Mouse (Mus musculus): Measurements from ENCODE around the gene Ap4b1. TPM values are rescaled to one million over a fixed set of nuclear protein-coding genes. Genes with fewer than 3 reads are reported as not detected.

Gene Ap4b1
- total and polyA plus RNA-seq, 3 experiments, result 3.4 to 24.1 (median 13.5) TPM

DNA sequence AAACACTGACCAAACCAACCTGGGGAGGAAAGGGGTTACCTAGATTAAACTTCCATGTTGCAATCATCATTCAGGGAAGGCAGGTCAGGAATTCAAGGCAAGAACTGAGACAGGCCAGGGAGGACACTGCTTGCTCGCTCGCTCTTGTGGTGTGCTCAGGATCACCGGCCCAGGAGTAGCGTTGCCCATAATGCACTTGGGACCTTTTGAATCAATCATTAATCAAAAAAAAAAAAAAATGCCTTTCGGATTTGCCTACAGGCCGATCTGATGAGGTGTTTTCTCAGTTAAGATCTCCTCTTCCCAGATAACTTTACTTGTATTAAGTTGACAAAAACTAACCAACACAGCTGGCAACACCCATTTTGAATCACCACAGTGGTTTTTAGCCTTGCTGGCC lies 54.9 kb downstream of the Ap4b1 start:
- Histone ChIP-seq H3K4me1 (ENCODE audit: insufficient read depth, low read depth, low read length) (no peaks in the 10 kb centered on the region), H3K4me3 (ENCODE audit: low read depth, low read length) (no peak overlapping the region), H3K27me3 (ENCODE audit: insufficient read depth, low read length) (peaks cover 32% of the 10 kb centered on the region), H3K9me3 (replicated peaks) (no peaks in the 10 kb centered on the region), H3K36me3 (replicated peaks) (no peaks in the 10 kb centered on the region)
- DNase-seq (ENCODE audit: low spot score) (no peak), ATAC-seq (ENCODE audit: extremely low read depth, insufficient number of reproducible peaks, low FRiP score, poor library complexity, severe bottlenecking) (no peak)
- TF ChIP-seq POLR2AphosphoS5 (IDR thresholded peaks at IDR 0.05; ENCODE audit: insufficient replicate concordance, low read depth, low read length), result no peak
- no peak for TF ChIP-seq CTCF (IDR thresholded peaks at IDR 0.05; ENCODE audit: low read depth, low read length)
- no peak for TF ChIP-seq TAL1 (conservative IDR thresholded peaks at IDR 0.05; ENCODE audit: low read depth, low read length)
- TF ChIP-seq GATA1 (IDR thresholded peaks at IDR 0.05; ENCODE audit: borderline replicate concordance, low read length), result no peak
- TF ChIP-seq GATA2 (IDR thresholded peaks at IDR 0.05; ENCODE audit: borderline replicate concordance, low read depth, low read length), result no peak

DNA sequence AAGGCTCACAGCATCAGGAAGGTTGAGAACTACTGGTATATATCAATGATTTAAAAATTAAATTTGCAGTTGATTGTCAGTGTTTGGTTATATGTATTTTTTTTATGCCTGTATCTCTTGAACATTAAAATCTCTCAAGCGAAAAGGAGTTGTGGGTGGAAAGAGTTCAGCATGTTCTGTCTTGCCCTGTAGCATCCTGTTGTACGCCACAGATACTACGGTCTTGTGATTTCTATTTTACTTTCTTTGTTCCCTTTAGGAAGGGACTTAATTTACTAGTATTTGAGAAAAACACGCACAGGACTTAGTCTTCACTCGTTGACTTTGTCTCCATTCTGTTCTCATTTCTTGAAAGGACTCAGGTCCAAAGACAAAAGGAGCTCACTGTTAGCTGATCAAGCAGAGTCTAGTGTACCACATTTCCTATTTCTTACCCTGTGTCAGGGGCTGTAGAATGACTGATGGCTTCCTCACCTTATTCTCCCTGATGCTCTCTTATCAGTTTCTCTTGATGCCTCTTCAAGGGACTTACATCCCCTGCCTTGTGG lies 58.2 kb downstream of the Ap4b1 start:
- no peak for DNase-seq (ENCODE audit: low spot score)
- Histone ChIP-seq H3K4me3 (ENCODE audit: low read depth, low read length) (no peak overlapping the region), H3K27me3 (ENCODE audit: insufficient read depth, low read length) (peaks cover 25% of the 10 kb centered on the region), H3K9me3 (replicated peaks) (no peaks in the 10 kb centered on the region), H3K36me3 (replicated peaks) (no peaks in the 10 kb centered on the region), H3K4me1 (ENCODE audit: insufficient read depth, low read depth, low read length) (no peaks in the 10 kb centered on the region)
- ATAC-seq (ENCODE audit: extremely low read depth, insufficient number of reproducible peaks, low FRiP score, poor library complexity, severe bottlenecking), result no peak
- TF ChIP-seq CTCF (IDR thresholded peaks at IDR 0.05; ENCODE audit: low read depth, low read length), result no peak
- no peak for TF ChIP-seq GATA1 (IDR thresholded peaks at IDR 0.05; ENCODE audit: borderline replicate concordance, low read length)
- TF ChIP-seq TAL1 (conservative IDR thresholded peaks at IDR 0.05; ENCODE audit: low read depth, low read length), result no peak
- no peak for TF ChIP-seq GATA2 (IDR thresholded peaks at IDR 0.05; ENCODE audit: borderline replicate concordance, low read depth, low read length)
- no peak for TF ChIP-seq POLR2AphosphoS5 (IDR thresholded peaks at IDR 0.05; ENCODE audit: insufficient replicate concordance, low read depth, low read length)

DNA sequence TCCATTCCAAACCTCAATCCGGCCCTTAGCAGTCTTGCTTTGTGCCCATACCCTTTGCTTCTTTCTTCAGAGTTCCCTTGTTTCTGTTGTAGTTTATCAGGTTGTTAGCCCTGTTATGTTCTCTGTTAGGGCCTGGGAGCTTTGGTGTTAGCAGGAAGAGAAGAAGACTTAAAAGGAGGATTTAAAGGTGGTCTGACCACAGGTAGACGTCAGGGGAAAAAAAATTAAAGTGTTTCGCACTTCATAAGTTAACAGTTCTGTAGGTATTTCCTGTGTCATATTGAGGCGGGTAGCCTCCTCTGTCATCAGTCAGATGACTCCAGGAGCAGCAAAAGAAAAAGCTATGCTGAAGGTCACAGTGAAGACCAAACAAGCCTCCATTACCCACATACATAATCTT lies 58.7 kb downstream of the Ap4b1 start:
- no peaks in the 10 kb centered on the region for H3K36me3 ChIP-seq (replicated peaks)
- TF ChIP-seq TAL1 (conservative IDR thresholded peaks at IDR 0.05; ENCODE audit: low read depth, low read length) (no peak), CTCF (IDR thresholded peaks at IDR 0.05; ENCODE audit: low read depth, low read length) (no peak), GATA2 (IDR thresholded peaks at IDR 0.05; ENCODE audit: borderline replicate concordance, low read depth, low read length) (no peak)
- ATAC-seq (ENCODE audit: extremely low read depth, insufficient number of reproducible peaks, low FRiP score, poor library complexity, severe bottlenecking), result no peak

More for the DNA sequence above, 58.7 kb downstream of the Ap4b1 start:
- Histone ChIP-seq H3K4me1 (ENCODE audit: insufficient read depth, low read depth, low read length) (no peaks in the 10 kb centered on the region), H3K4me3 (ENCODE audit: low read depth, low read length) (no peak overlapping the region), H3K9me3 (replicated peaks) (no peaks in the 10 kb centered on the region), H3K27me3 (ENCODE audit: insufficient read depth, low read length) (peaks cover 30% of the 10 kb centered on the region)
- no peak for DNase-seq (ENCODE audit: low spot score)

Other genes with a start within 250 kb of the Ap4b1 start
- not detected in 2 replicates for gene Syt6, start 234.3 kb upstream of the Ap4b1 start, total RNA-seq (2014; fragmentation: Nextera tagmentation)
- gene Syt6, start 234.3 kb upstream of the Ap4b1 start, total RNA-seq (2017), result 0.12 and 0.38 TPM in 2 replicates
- gene Syt6, start 234.3 kb upstream of the Ap4b1 start, polyA plus RNA-seq (2012), result not detected in 2 replicates
- gene Atg4a-ps, start 163.5 kb upstream of the Ap4b1 start, total RNA-seq (2014; fragmentation: Nextera tagmentation), result 1.3 TPM in 1 of 2 replicates, not detected in the other
- gene Atg4a-ps, start 163.5 kb upstream of the Ap4b1 start, total RNA-seq (2017), result 1.1 and 1.2 TPM in 2 replicates
- not detected in 2 replicates for gene Atg4a-ps, start 163.5 kb upstream of the Ap4b1 start, polyA plus RNA-seq (2012)
- gene Olfml3, start 71.5 kb upstream of the Ap4b1 start, total RNA-seq (2014; fragmentation: Nextera tagmentation), result 0.75 TPM in 1 of 2 replicates, not detected in the other
- 0.46 and 0.60 TPM in 2 replicates for gene Olfml3, start 71.5 kb upstream of the Ap4b1 start, total RNA-seq (2017)
- gene Olfml3, start 71.5 kb upstream of the Ap4b1 start, polyA plus RNA-seq (2012), result not detected in 2 replicates
- gene Gm10964, start 70.2 kb upstream of the Ap4b1 start, total RNA-seq (2014; fragmentation: Nextera tagmentation), result not detected in 2 replicates
- gene Gm10964, start 70.2 kb upstream of the Ap4b1 start, total RNA-seq (2017), result not detected in 2 replicates
- gene Gm10964, start 70.2 kb upstream of the Ap4b1 start, polyA plus RNA-seq (2012), result not detected in 2 replicates
- 188 and 208 TPM in 2 replicates for gene Hipk1, start 18.0 kb upstream of the Ap4b1 start, total RNA-seq (2014; fragmentation: Nextera tagmentation)
- gene Hipk1, start 18.0 kb upstream of the Ap4b1 start, total RNA-seq (2017), result 47.7 and 57.5 TPM in 2 replicates
- gene Hipk1, start 18.0 kb upstream of the Ap4b1 start, polyA plus RNA-seq (2012), result 39.1 and 42.6 TPM in 2 replicates
- 21.8 and 28.6 TPM in 2 replicates for gene Dclre1b, start 76 bp upstream of the Ap4b1 start, total RNA-seq (2014; fragmentation: Nextera tagmentation)
- gene Dclre1b, start 76 bp upstream of the Ap4b1 start, total RNA-seq (2017), result 8.0 and 8.6 TPM in 2 replicates
- 2.6 and 5.7 TPM in 2 replicates for gene Dclre1b, start 76 bp upstream of the Ap4b1 start, polyA plus RNA-seq (2012)
- gene Gm43064, start 53 bp downstream of the Ap4b1 start, total RNA-seq (2014; fragmentation: Nextera tagmentation), result 3.1 and 8.7 TPM in 2 replicates
- 0.82 TPM in 1 of 2 replicates, not detected in the other for gene Gm43064, start 53 bp downstream of the Ap4b1 start, total RNA-seq (2017)
- 0.05 and 0.13 TPM in 2 replicates for gene Gm43064, start 53 bp downstream of the Ap4b1 start, polyA plus RNA-seq (2012)
- gene Bcl2l15, start 23.1 kb downstream of the Ap4b1 start, total RNA-seq (2014; fragmentation: Nextera tagmentation), result not detected in 2 replicates
- gene Bcl2l15, start 23.1 kb downstream of the Ap4b1 start, total RNA-seq (2017), result 0.58 and 1.1 TPM in 2 replicates
- not detected in 2 replicates for gene Bcl2l15, start 23.1 kb downstream of the Ap4b1 start, polyA plus RNA-seq (2012)
- gene Ptpn22, start 50.3 kb downstream of the Ap4b1 start, total RNA-seq (2014; fragmentation: Nextera tagmentation), result not detected in 2 replicates
- gene Ptpn22, start 50.3 kb downstream of the Ap4b1 start, total RNA-seq (2017), result 0.16 TPM in 1 of 2 replicates, not detected in the other
- 0.13 TPM in 1 of 2 replicates, not detected in the other for gene Ptpn22, start 50.3 kb downstream of the Ap4b1 start, polyA plus RNA-seq (2012)
- 38.9 and 39.6 TPM in 2 replicates for gene Rsbn1, start 104.6 kb downstream of the Ap4b1 start, total RNA-seq (2014; fragmentation: Nextera tagmentation)
- gene Rsbn1, start 104.6 kb downstream of the Ap4b1 start, total RNA-seq (2017), result 29.4 and 34.7 TPM in 2 replicates
- gene Rsbn1, start 104.6 kb downstream of the Ap4b1 start, polyA plus RNA-seq (2012), result 13.3 and 16.5 TPM in 2 replicates
- gene Phtf1, start 158.6 kb downstream of the Ap4b1 start, total RNA-seq (2014; fragmentation: Nextera tagmentation), result 14.4 and 17.2 TPM in 2 replicates
- gene Phtf1, start 158.6 kb downstream of the Ap4b1 start, total RNA-seq (2017), result 34.8 and 36.1 TPM in 2 replicates
- gene Phtf1, start 158.6 kb downstream of the Ap4b1 start, polyA plus RNA-seq (2012), result 13.3 and 19.5 TPM in 2 replicates